Mouse (Mus musculus) cerebellum, adult 2 months (tissue): Measurements from ENCODE around the gene Tmem235. TPM values are rescaled to one million over a fixed set of nuclear protein-coding genes. Genes with fewer than 3 reads are reported as not detected.

Experiments
- DNase-seq, 2 experiments: peaks; one replicate each; pipeline ENCODE4 v3.0.0; 2021
- H3K27ac ChIP-seq: fragments of 200-500 bp; 2 replicates; pipeline ENCODE4 v1.5.1; 2012; ENCODE audit warnings: low read length, control low read depth, inconsistent platforms; ENCODE audit not compliant: insufficient read depth
- H3K27me3 ChIP-seq: fragments of 200-500 bp; 2 replicates; pipeline ENCODE4 v1.6.1; 2012; ENCODE audit warnings: inconsistent platforms, mild to moderate bottlenecking, low read length, moderate library complexity; ENCODE audit not compliant: control insufficient read depth, insufficient read depth
- H3K4me1 ChIP-seq: fragments of 200-500 bp; 2 replicates; pipeline ENCODE4 v1.6.1; 2011; ENCODE audit warnings: low read length; ENCODE audit not compliant: control insufficient read depth, insufficient read depth
- H3K4me3 ChIP-seq: fragments of 200-500 bp; replicated peaks from 2 replicates; pipeline ENCODE3; 2011; ENCODE audit warnings: mild to moderate bottlenecking, low read depth, low read length, control low read depth; ENCODE audit not compliant: insufficient read depth
- CTCF ChIP-seq: fragments of 200-500 bp; IDR thresholded peaks from 2 replicates; pipeline ENCODE4 v1.5.1; 2011; ENCODE audit warnings: low read depth, mild to moderate bottlenecking, control low read depth, low read length, moderate library complexity, borderline replicate concordance; ENCODE audit not compliant: insufficient read depth
- POLR2A ChIP-seq: fragments of 200-500 bp; IDR thresholded peaks from 2 replicates; pipeline ENCODE4 v1.6.1; 2011; ENCODE audit warnings: low read length, control low read depth, borderline replicate concordance; ENCODE audit not compliant: insufficient read depth
- WGBS: fragments of 180-500 bp; shearing (Covaris S2); methylation state at CpG from one replicate; pipeline ENCODE4 v1.1.7; 2018; 5-methylcytosine and 5-hydroxymethylcytosine counted together
- polyA plus RNA-seq: library from polyadenylated mRNA; depleted of rRNA; stranded (reverse); fragments of >200 nt; gene quantifications from 2 replicates; pipeline ENCODE4 v1.2.3, GENCODE M21; 2012

Gene Tmem235
- polyA plus RNA-seq, 1 experiment, result 0.16 TPM

DNA sequence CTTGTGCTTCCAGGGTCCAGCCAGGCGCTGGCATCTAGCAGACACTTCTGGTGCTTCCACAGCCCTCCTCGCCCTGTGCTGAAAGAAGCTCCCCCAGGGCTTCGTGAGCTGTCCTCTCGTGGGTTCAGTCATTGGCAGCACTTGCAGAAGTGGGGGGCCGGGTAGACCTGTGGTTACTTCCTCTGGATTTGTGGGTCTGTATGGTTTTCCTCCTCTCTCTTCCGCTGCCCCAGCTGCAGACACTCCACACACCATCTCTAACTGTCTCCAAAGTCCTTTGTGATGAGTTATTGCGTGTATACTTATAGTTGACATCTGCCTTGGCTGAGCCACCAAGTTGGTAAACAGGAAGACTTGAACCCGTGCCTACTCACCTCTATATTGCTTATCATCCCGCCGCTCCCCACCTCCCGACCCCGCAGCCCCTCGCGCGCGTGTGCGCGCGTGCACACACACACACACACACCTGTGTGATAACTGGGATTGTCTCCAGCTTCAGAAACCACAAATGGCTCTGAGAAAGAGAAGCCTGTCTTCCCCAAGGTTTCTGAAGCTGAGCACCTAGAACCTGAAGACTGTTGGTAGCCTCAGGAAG, 31.1 kb downstream of the Tmem235 start:
- H3K27ac ChIP-seq, result no peak overlapping the region
- TF ChIP-seq POLR2A (no peak), CTCF (no peak)
- 0 out of 2 replicates have a peak, but pooled peaks cover 1% of the 10 kb centered on the region for H3K27me3 ChIP-seq
- WGBS, result 95% methylated on average over 19 of the region's 19 CpGs
- peaks cover 5% of the 10 kb centered on the region for H3K4me1 ChIP-seq
- no peak for DNase-seq
- H3K4me3 ChIP-seq, result no peak overlapping the region

DNA sequence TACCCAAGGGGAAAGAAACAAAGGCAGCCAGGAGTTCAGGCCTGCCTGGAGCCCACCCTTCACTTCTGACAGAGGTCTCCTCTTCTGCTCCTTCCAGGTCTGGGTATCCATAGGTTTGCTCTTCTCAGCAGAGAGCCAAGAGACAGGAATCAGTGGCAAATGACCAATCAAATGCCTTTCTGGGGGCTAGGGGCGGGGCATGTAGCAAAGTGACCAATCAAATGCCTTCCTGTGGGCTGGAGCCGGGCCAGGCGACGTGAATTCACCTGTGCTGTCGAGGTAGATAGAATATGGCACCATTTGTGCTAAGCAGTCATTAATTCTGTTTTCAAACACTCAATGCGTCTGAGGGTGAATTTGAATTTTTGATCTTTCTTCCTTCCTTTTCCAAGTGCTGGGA, 31.6 kb downstream of the Tmem235 start:
- H3K27me3 ChIP-seq, result 0 out of 2 replicates have a peak, but pooled peaks cover 1% of the 10 kb centered on the region
- DNase-seq, result no peak
- 85% methylated on average over 6 of the region's 6 CpGs for WGBS
- no peak overlapping the region for H3K27ac ChIP-seq
- H3K4me1 ChIP-seq, result peaks cover 6% of the 10 kb centered on the region
- H3K4me3 ChIP-seq, result no peak overlapping the region
- TF ChIP-seq CTCF (no peak), POLR2A (no peak)

DNA sequence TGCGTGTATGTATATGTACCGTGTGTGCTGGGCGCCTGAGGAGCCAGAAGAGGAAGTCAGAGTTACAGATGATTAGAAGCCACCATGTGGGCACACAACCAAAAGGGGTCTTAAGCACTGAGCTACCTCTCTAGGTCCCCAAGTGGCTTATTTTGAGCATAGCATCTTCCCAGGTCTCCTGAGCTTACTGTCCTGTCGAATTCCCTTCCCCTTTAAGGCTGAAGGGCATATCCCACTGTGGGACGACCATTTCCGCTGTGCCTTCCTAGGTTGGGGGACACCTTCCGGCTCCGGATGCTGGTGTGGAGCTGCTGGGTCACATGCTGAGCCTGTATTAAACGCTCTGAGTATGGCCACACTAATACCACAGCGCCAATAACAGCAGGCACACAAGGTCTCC, 34.1 kb downstream of the Tmem235 start:
- WGBS, result 69% methylated on average over 10 of the region's 10 CpGs
- Histone ChIP-seq H3K4me1 (peaks cover 6% of the 10 kb centered on the region), H3K27ac (no peak overlapping the region), H3K4me3 (no peak overlapping the region), H3K27me3 (no peaks in the 10 kb centered on the region)
- DNase-seq, result no peak
- TF ChIP-seq POLR2A, result no peak
- no peak for TF ChIP-seq CTCF

DNA sequence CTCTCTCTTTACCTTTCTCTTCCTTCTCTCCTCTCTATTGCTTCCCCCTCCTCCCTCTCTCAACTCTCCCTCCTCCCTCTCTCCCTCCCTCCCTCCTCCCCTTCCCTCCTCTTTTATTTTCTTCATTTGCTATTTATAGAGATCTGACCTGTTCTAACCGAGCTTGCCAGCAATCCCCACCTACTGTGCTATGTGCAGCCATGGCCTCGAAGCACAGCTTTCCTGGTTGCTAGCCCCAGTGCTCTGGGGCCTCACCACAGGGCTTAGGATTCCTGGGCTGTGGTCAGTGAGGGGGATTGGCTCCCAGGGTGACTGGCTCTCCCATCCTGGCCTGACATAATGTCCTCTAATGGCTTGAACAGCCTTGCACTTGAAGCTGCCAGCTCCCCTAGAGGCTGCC, 36.0 kb downstream of the Tmem235 start:
- Histone ChIP-seq H3K27me3 (no peaks in the 10 kb centered on the region), H3K4me1 (peaks cover 3% of the 10 kb centered on the region), H3K27ac (no peak overlapping the region), H3K4me3 (no peak overlapping the region)
- WGBS, result 10% methylated on average over 2 of the region's 2 CpGs
- no peak for DNase-seq
- TF ChIP-seq CTCF (no peak), POLR2A (no peak)

DNA sequence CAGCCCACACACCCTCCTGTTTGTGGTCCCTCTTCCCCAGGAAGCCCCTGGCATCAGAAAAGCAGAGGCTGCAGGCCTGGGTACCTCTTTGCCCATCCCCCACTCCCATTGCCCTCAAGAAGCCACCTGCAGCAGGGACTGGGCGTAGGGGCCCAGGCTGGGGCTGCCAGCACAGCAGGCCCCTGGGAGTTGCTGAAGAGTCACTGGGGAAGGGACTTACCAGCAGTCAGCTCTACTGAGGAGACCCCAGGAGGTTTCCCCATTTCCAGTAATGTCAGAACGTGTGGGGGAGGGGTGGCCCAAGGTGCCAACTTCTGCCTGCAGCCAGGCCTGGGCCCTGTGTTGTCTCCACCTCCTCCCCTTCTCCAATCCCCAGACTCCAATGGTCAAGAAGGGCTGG, 41.7 kb downstream of the Tmem235 start:
- 76% methylated on average over 2 of the region's 2 CpGs for WGBS
- Histone ChIP-seq H3K4me3 (no peak overlapping the region), H3K27me3 (no peaks in the 10 kb centered on the region), H3K27ac (no peak overlapping the region), H3K4me1 (no peaks in the 10 kb centered on the region)
- TF ChIP-seq CTCF (no peak), POLR2A (no peak)
- no peak for DNase-seq

DNA sequence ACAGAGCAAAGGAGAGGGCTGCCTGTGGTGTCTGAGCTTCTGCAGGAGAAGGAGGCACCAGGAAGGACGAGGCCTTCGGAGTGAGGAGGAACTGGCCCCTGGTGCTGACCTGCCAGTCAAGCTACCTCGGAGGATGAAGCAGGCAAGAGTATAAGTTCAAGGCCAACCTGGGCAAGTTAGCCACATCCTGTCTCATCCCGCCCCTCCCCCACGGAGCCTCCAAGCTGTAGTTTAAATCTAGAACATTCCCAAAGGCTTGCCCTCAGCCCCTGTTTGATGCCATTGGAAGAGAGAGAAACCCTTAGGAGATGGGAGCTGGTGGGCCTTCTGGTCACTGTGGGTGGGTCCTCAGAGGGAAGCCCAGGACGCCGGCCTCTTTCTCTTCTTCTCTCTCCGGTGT, 43.9 kb downstream of the Tmem235 start:
- H3K27me3 ChIP-seq, result no peaks in the 10 kb centered on the region
- H3K4me3 ChIP-seq, result no peak overlapping the region
- H3K27ac ChIP-seq, result no peak overlapping the region
- DNase-seq, result no peak
- TF ChIP-seq POLR2A (no peak), CTCF (no peak)
- 87% methylated on average over 8 of the region's 8 CpGs for WGBS
- H3K4me1 ChIP-seq, result no peaks in the 10 kb centered on the region

DNA sequence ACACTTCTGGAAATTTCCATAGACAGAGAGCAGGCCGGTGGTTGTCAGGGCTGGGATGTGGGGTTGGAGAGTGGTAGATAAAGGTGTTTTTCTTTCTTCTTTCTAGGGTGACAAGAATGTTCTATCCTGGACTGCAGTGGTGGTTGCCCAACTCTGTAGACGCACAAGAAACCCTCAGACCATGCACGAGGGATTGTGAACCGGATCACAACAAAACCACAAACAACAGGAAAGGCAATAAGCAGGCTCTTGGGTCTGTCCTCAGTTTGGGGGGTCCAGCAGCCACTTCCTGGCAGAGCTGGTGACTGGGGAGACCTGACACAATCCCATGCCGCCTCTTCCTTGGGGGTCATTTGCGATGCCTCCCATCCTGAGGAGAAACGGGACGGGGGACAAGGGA, 48.8 kb downstream of the Tmem235 start:
- Histone ChIP-seq H3K27me3 (no peaks in the 10 kb centered on the region), H3K4me1 (no peaks in the 10 kb centered on the region), H3K4me3 (no peak overlapping the region), H3K27ac (no peak overlapping the region)
- WGBS, result 90% methylated on average over 8 of the region's 8 CpGs
- TF ChIP-seq POLR2A (no peak), CTCF (no peak)
- DNase-seq, result no peak

DNA sequence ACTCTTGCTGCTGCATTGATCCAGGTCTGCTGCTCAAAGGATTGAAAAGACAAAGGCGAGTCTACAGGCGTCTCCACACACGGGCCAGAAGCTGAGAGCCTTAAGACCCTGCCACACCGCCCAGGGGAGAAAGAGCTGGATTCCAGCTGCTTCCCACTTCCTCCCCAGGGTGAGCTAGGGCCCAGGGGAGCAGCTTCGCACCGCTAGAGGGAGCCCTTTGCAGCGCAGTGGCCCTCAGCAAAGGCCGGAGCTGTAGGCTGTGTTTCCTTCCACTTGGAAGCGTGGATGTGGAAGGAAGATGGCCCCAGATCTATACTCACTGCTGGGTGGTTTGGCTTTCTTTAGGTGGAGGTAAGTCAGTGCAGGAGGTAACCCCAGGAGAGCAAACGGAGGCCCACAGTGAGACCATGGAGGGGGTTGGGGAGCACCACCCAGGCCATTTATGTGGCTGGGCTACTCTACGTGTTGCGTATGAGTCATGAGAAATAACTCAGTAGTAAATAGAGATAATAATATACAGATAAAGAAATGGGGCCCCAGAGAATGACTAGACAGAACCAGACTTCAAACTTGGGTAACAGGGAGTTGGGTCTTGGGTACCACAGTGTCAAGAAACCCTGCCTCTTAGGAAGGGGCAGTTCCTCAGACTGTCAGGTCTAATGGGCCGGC, 52.3 kb downstream of the Tmem235 start:
- no peak overlapping the region for H3K27ac ChIP-seq
- H3K4me3 ChIP-seq, result no peak overlapping the region
- no peaks in the 10 kb centered on the region for H3K4me1 ChIP-seq
- 38% methylated on average over 13 of the region's 13 CpGs for WGBS
- no peaks in the 10 kb centered on the region for H3K27me3 ChIP-seq
- DNase-seq, result peak; percentile 34 to 51
- TF ChIP-seq POLR2A (no peak), CTCF (peak; percentile 76)
